Mouse (Mus musculus): ENCODE measurements around the gene Hist1h3a.
"Not testable (repeated sequence)": the region's sequence is repeated elsewhere in the genome, so short reads cannot be mapped to it uniquely, and the experiment has no call there.

Gene Hist1h3a

GRCm38 (mm10) chr13:23761871-23762821, at the start of gene Hist1h3a:
Gene Hist1h3a, minus strand, starts transcription at chr13:23762386.
- not testable (repeated sequence) for DNase-seq (ENCODE audit: low spot score)

- no peak for DNase-seq (ENCODE audit: low spot score)
Observed at GRCm38 (mm10) chr13:23806422-23807052, 44.4 kb upstream of the Hist1h3a start, which contains the start of gene Slc17a2. Gene Slc17a2, plus strand, starts transcription at chr13:23806993.

GRCm38 (mm10) chr13:23804532-23804931, 42.3 kb upstream of the Hist1h3a start:
- DNase-seq (ENCODE audit: low spot score) = no peak

GRCm38 (mm10) chr13:23799405-23799804, 37.2 kb upstream of the Hist1h3a start:
- no peak for DNase-seq (ENCODE audit: low spot score)

- DNase-seq (ENCODE audit: low spot score) = peak; percentile 19
Observed at GRCm38 (mm10) chr13:23792520-23792919, 30.3 kb upstream of the Hist1h3a start.

- no peak for DNase-seq (ENCODE audit: low spot score)
Observed at GRCm38 (mm10) chr13:23779025-23779424, 16.8 kb upstream of the Hist1h3a start.

- no peak for DNase-seq (ENCODE audit: low spot score)
Observed at GRCm38 (mm10) chr13:23778339-23778738, 16.2 kb upstream of the Hist1h3a start.

GRCm38 (mm10) chr13:23772561-23773313, 10.6 kb upstream of the Hist1h3a start:
- DNase-seq (ENCODE audit: low spot score) = no peak

GRCm38 (mm10) chr13:23769613-23770012, 7.4 kb upstream of the Hist1h3a start, which contains the start of gene Trim38:
Gene Trim38, plus strand, starts transcription at chr13:23769913.
- not testable (repeated sequence) for DNase-seq (ENCODE audit: low spot score)

GRCm38 (mm10) chr13:23768834-23769397, 6.7 kb upstream of the Hist1h3a start:
- DNase-seq (ENCODE audit: low spot score) = no peak

- DNase-seq (ENCODE audit: low spot score) = no peak
Observed at GRCm38 (mm10) chr13:23766772-23767171, 4.6 kb upstream of the Hist1h3a start.

- no peak for DNase-seq (ENCODE audit: low spot score)
Observed at GRCm38 (mm10) chr13:23765172-23765513, 3.0 kb upstream of the Hist1h3a start.

GRCm38 (mm10) chr13:23764324-23765171, 2.4 kb upstream of the Hist1h3a start:
- DNase-seq (ENCODE audit: low spot score) = no peak

GRCm38 (mm10) chr13:23763586-23764323, 1.6 kb upstream of the Hist1h3a start, which contains the start of gene Hist1h1a:
Gene Hist1h1a, plus strand, starts transcription at chr13:23763666.
- no peak for DNase-seq (ENCODE audit: low spot score)

GRCm38 (mm10) chr13:23763242-23763585, 1.0 kb upstream of the Hist1h3a start:
- DNase-seq (ENCODE audit: low spot score) = no peak

GRCm38 (mm10) chr13:23760972-23761864, 968 bp downstream of the Hist1h3a start, which contains the start of gene Hist1h4a:
Gene Hist1h4a, minus strand, starts transcription at chr13:23761230.
- DNase-seq (ENCODE audit: low spot score) = peak; percentile 96

- DNase-seq (ENCODE audit: low spot score) = no peak
Observed at GRCm38 (mm10) chr13:23760240-23760971, 1.8 kb downstream of the Hist1h3a start.

- no peak for DNase-seq (ENCODE audit: low spot score)
Observed at GRCm38 (mm10) chr13:23759916-23760239, 2.3 kb downstream of the Hist1h3a start.
